Mouse (Mus musculus) inflammation-experienced regulatory T-cells (primary cell): ENCODE measurements around the gene Plin3. TPM values are rescaled to one million over a fixed set of nuclear protein-coding genes. Genes with fewer than 3 reads are reported as not detected.

ENCODE experiments used
- polyA plus RNA-seq, 2 experiments: library from polyadenylated mRNA; unstranded; fragments of 100-300 nt; shearing (Covaris generic); gene quantifications; one replicate each; pipeline ENCODE4 v1.2.1; 2017

Gene Plin3
- polyA plus RNA-seq, result 10 to 100 TPM; 32.9 to 34.3 TPM

GRCm38 (mm10) chr17:56292531-56293222, at the start of gene Plin3:
TSS of gene Plin3 (minus strand) at chr17:56292873.

GRCm38 (mm10) chr17:56325450-56326152, 32.9 kb upstream of the Plin3 start, which contains the start of gene Kdm4b:
TSS of gene Kdm4b (plus strand) at chr17:56326062.

GRCm38 (mm10) chr17:56303160-56303846, 10.6 kb upstream of the Plin3 start, which contains the start of gene Uhrf1:
TSS of gene Uhrf1 (plus strand) at chr17:56303321.

GRCm38 (mm10) chr17:56300186-56300585, 7.5 kb upstream of the Plin3 start, which contains the start of gene Arrdc5:
TSS of gene Arrdc5 (minus strand) at chr17:56300286.

GRCm38 (mm10) chr17:56276643-56277566, 15.8 kb downstream of the Plin3 start, which contains the start of gene Ticam1:
TSS of gene Ticam1 (minus strand) at chr17:56276786.

GRCm38 (mm10) chr17:56256239-56256881, 36.3 kb downstream of the Plin3 start, which contains the start of gene Fem1a:
TSS of gene Fem1a (plus strand) at chr17:56256810.

Other genes with a start within 250 kb of the Plin3 start
- gene Ubxn6, start 217.8 kb downstream of the Plin3 start, polyA plus RNA-seq, result 10 to 100 TPM; 65.6 to 85.6 TPM
- 100 to 1,000 TPM; 137 to 167 TPM for gene Hdgfl2, start 213.2 kb downstream of the Plin3 start, polyA plus RNA-seq
- not detected for gene Plin4, start 183.1 kb downstream of the Plin3 start, polyA plus RNA-seq
- not detected for gene Plin5, start 175.3 kb downstream of the Plin3 start, polyA plus RNA-seq
- gene Lrg1, start 170.9 kb downstream of the Plin3 start, polyA plus RNA-seq, result under 1 TPM; 0.20 to 0.29 TPM
- gene Sema6b, start 152.5 kb downstream of the Plin3 start, polyA plus RNA-seq, result under 1 TPM; 0.20 to 0.59 TPM
- gene Tnfaip8l1, start 130.4 kb downstream of the Plin3 start, polyA plus RNA-seq, result 10 to 100 TPM; 28.7 to 32.9 TPM
- gene Mydgf, start 109.0 kb downstream of the Plin3 start, polyA plus RNA-seq, result 10 to 100 TPM; 53.0 to 57.5 TPM
- gene Dpp9, start 74.0 kb downstream of the Plin3 start, polyA plus RNA-seq, result 10 to 100 TPM; 48.5 to 51.0 TPM
- gene Fem1a, start 36.1 kb downstream of the Plin3 start, polyA plus RNA-seq, result 10 to 100 TPM; 16.2 to 27.8 TPM
- gene Ticam1, start 16.1 kb downstream of the Plin3 start, polyA plus RNA-seq, result 1 to 10 TPM; 7.4 to 7.6 TPM
- gene Arrdc5, start 7.4 kb upstream of the Plin3 start, polyA plus RNA-seq, result under 1 TPM; 0.14 to 0.72 TPM
- gene Uhrf1, start 10.4 kb upstream of the Plin3 start, polyA plus RNA-seq, result 1 to 10 TPM; 7.9 to 8.8 TPM
- 10 to 100 TPM; 46.8 to 61.2 TPM for gene Kdm4b, start 33.2 kb upstream of the Plin3 start, polyA plus RNA-seq
- gene Ptprs, start 183.6 kb upstream of the Plin3 start, polyA plus RNA-seq, result 10 to 100 TPM; 23.5 to 43.5 TPM
- not detected for gene Znrf4, start 219.6 kb upstream of the Plin3 start, polyA plus RNA-seq